Mouse (Mus musculus) lung, embryonic 14.5 days (tissue): ENCODE results near the gene Frmd8. TPM values are rescaled to one million over a fixed set of nuclear protein-coding genes. Genes with fewer than 3 reads are reported as not detected.
A peak's percentile ranks its signal among the peaks of the same experiment; 100 is the strongest.

Experiments
- ATAC-seq: fragments of 200-750 bp; cut with Nextera tagmentation; 2 replicates; pipeline ENCODE4 v1.8.0; 2017; ENCODE audit warnings: mild to moderate bottlenecking, moderate TSS enrichment, moderate library complexity; ENCODE audit not compliant: insufficient read depth
- DNase-seq: peaks from one replicate; pipeline ENCODE4 v3.0.0-alpha.2; 2015
- H3K27ac ChIP-seq: fragments of 300-500 bp; sonication (generic); 2 replicates; pipeline ENCODE4 v1.5.1; 2014; ENCODE audit warnings: low read depth, mild to moderate bottlenecking, moderate library complexity
- H3K27me3 ChIP-seq: fragments of 300-500 bp; sonication (generic); 2 replicates; pipeline ENCODE4 v1.6.1; 2014; ENCODE audit warnings: low read length, control low read depth; ENCODE audit not compliant: insufficient read depth
- H3K36me3 ChIP-seq: fragments of 300-500 bp; sonication (generic); 2 replicates; pipeline ENCODE4 v1.6.1; 2014; ENCODE audit warnings: control low read depth; ENCODE audit not compliant: insufficient read depth
- H3K4me1 ChIP-seq: fragments of 300-500 bp; sonication (generic); 2 replicates; pipeline ENCODE4 v1.6.1; 2014; ENCODE audit warnings: antibody characterized with exemption, control low read depth; ENCODE audit not compliant: insufficient read depth
- H3K4me2 ChIP-seq: fragments of 300-500 bp; sonication (generic); 2 replicates; pipeline ENCODE4 v1.6.1; 2014; ENCODE audit warnings: mild to moderate bottlenecking
- H3K4me3 ChIP-seq: fragments of 300-500 bp; sonication (generic); 2 replicates; pipeline ENCODE4 v1.5.1; 2014; ENCODE audit warnings: low read depth, low read length
- H3K9ac ChIP-seq: fragments of 300-500 bp; sonication (generic); 2 replicates; pipeline ENCODE4 v1.6.1; 2014
- H3K9me3 ChIP-seq: fragments of 300-500 bp; sonication (generic); 2 replicates; pipeline ENCODE4 v1.6.1; 2016; ENCODE audit warnings: low read depth, low read length, control low read depth
- CTCF ChIP-seq: IDR thresholded peaks from 2 replicates; pipeline ENCODE4 v1.5.1; 2016; ENCODE audit warnings: antibody characterized with exemption, low read depth
- WGBS: fragments of 180-500 bp; shearing (Covaris S2); extraction: QIAGEN DNeasy Blood & Tissue Kit; methylation state at CpG from one replicate; pipeline ENCODE4 v1.1.7; 2014; 5-methylcytosine and 5-hydroxymethylcytosine counted together
- polyA plus RNA-seq: library from polyadenylated mRNA; unstranded; fragments of >200 nt; fragmentation: Nextera tagmentation; extraction: Ambion mirVana; gene quantifications from 2 replicates; pipeline ENCODE4 v1.2.1, GENCODE M21; 2014

Frmd8 gene
- polyA plus RNA-seq, 1 experiment from 2014 or later, result 42.2 TPM

DNA sequence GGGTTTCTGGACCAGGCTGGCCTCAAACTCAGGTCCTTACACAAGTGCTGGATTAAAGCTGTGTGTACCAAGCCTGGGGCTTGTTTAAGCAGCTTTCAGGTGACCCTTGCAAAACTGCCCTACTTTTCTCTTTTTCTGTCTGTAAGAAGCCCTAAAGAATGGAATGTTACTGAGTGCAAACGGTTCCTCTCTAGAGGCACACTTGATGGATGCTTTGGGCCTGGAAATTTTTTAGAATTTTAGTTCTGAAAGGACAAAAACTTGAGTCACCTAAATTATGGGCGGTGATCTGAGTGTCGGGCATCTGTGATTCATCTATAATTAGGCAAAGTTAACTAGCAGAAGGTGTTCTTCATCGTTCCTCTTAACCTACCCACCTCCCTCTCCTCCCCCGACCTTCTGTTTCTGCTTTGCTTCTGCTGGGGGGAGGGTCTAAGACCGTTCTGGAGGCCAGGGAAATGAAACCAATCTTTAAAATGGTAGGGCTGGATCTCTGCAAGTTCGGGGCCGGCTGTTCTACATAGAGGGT is 70.6 kb downstream of the Frmd8 start:
- Histone ChIP-seq H3K9ac (peak overlapping the region; percentile 88), H3K9me3 (no peaks in the 10 kb centered on the region), H3K4me3 (0 out of 2 replicates have a peak overlapping the region, but pooled peaks have one; percentile 86), H3K36me3 (peaks cover 14% of the 10 kb centered on the region), H3K27ac (peak overlapping the region; percentile 99), H3K4me2 (peak overlapping the region; percentile 99), H3K27me3 (no peaks in the 10 kb centered on the region), H3K4me1 (peaks cover 37% of the 10 kb centered on the region)
- peak; percentile 44 for DNase-seq
- 31% methylated on average over 8 of the region's 8 CpGs for WGBS
- no peak for ATAC-seq
- no peak for TF ChIP-seq CTCF

DNA sequence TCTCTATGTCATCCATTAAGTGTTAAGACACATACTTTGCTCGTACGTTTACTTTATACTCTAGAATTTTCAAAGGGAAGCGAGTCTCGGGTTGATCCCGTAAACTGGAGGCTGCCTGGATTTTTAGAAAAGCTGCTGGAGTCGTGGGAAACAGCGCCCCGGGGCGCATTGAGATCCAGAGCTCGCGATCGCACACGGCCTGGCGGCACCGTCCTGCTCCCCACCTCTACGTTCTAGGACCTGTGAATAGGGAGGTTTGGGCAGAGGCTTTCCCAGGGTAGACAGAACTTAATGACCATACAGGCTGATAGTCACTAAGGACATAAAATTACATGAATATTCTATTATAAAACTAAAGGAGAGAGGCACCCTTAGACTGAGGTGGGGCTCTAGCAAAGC is 71.2 kb downstream of the Frmd8 start:
- ATAC-seq, result peak; percentile 3; the same call in 1 of the 2 replicates
- peak overlapping the region; percentile 88 for H3K9ac ChIP-seq
- peak overlapping the region; percentile 99 for H3K4me2 ChIP-seq
- TF ChIP-seq CTCF, result no peak
- peaks cover 18% of the 10 kb centered on the region for H3K36me3 ChIP-seq
- peak overlapping the region; percentile 99 for H3K27ac ChIP-seq
- H3K9me3 ChIP-seq, result no peaks in the 10 kb centered on the region
- under 1% methylated on average over 16 of the region's 16 CpGs for WGBS
- H3K4me1 ChIP-seq, result peaks cover 33% of the 10 kb centered on the region
- DNase-seq, result no peak
- no peaks in the 10 kb centered on the region for H3K27me3 ChIP-seq
- peak overlapping the region; percentile 86 for H3K4me3 ChIP-seq

DNA sequence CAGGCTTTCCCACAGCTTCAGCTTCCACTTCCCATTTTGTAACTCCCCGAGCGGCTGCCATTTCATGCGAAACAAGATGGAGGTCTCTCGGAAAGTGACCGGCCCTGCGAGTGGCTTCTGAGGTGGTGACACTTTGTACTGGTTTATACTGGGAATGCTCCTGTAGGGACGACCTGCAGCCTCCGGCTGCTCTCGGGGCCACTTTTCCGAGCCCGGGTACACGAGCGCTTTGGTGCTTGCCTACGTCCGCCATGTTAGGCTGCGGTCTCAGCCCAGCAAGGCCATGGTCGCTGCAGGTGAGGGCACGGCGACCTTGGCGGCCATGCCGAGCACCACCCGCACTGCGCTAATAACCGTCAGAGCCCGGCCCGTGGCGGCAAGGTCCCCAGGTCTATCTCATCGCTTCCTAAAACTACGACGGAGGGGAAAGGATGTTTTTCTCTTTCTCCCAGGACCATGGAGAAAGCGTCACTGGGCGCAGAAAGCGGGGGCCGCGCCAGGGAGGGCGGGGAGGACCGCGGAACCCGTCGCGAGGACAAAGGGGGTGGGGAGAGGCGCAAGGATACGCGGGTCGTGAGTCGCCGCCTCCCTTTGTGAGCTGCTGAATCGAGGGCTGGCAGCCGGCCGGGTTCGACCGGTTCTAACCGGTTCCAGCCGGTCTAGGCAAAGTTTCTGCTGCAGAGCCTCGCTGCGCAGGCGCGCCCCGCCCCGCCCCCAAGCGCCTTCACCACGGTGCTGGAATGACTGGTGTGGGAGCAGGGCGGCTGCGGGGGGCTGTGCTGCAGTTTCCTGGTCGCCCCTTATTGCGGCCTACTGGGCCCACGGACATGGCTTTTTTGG is 71.8 kb downstream of the Frmd8 start:
- Histone ChIP-seq H3K9ac (peak overlapping the region; percentile 88), H3K4me2 (peak overlapping the region; percentile 99), H3K36me3 (peaks cover 24% of the 10 kb centered on the region), H3K27me3 (no peaks in the 10 kb centered on the region), H3K27ac (peak overlapping the region; percentile 99), H3K4me1 (peaks cover 30% of the 10 kb centered on the region), H3K9me3 (no peaks in the 10 kb centered on the region), H3K4me3 (peak overlapping the region; percentile 86)
- peak; percentile 100 for DNase-seq
- WGBS, result under 1% methylated on average over 67 of the region's 67 CpGs
- no peak for TF ChIP-seq CTCF
- peak; percentile 96 for ATAC-seq

DNA sequence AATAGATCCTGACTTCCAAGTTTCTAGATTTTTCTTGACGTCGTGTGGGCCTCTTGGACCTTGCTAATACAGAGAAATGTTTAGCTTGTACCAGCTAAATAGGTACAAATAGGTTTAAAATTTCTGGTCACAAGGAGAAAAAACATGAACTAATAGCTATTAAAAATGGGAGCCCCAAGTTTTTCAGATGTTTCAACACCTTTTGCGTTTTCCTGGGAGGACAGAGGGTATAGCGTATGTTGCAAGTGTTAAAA is 72.4 kb downstream of the Frmd8 start:
- no peak for TF ChIP-seq CTCF
- WGBS, result 1% methylated on average over 4 of the region's 4 CpGs

DNA sequence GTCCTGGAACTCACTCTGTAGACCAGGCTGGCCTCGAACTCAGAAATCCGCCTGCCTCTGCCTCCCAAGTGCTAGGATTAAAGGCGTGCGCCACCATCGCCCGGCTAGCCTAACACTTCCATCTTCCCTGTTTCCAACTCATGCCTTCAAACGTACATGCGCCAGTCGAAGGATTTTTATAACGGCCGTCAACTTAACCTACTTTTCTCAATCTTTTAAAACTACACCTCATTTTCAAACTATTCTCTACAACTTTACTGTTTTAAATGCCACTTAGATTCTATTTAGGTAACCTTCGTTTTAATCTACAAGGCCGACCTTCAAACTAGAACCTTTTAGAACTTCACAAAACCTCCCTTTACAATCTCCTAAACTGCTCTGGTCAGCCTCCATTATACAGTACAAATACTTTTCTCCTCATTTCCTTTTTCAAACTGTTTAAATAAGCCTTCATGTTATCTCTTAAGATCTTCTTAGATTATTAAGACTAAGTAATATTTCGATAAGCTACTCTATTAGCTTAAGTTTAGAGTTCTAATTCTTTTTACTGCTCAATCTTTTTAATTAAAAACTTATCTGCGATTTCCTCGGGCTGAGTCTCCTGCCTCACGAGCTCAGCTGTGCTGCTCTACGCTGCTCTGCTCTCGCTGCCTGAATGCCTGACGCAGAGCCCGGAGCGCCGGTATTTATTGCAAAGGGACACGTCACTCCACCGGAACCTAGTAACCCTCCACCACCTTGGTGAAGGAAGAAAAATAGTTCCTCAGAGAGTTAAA is 72.9 kb downstream of the Frmd8 start:
- TF ChIP-seq CTCF, result no peak
- under 1% methylated on average over 25 of the region's 25 CpGs for WGBS
- peak; percentile 50; the same call in 1 of the 2 replicates for ATAC-seq

More for the DNA sequence above, 72.4 kb downstream of the Frmd8 start:
- peak overlapping the region; percentile 88 for H3K9ac ChIP-seq
- peaks cover 28% of the 10 kb centered on the region for H3K36me3 ChIP-seq
- peak overlapping the region; percentile 99 for H3K27ac ChIP-seq
- no peaks in the 10 kb centered on the region for H3K27me3 ChIP-seq
- peak overlapping the region; percentile 86 for H3K4me3 ChIP-seq
- peak overlapping the region; percentile 99 for H3K4me2 ChIP-seq
- no peaks in the 10 kb centered on the region for H3K9me3 ChIP-seq
- DNase-seq (no peak), ATAC-seq (no peak)
- H3K4me1 ChIP-seq, result peaks cover 30% of the 10 kb centered on the region

DNA sequence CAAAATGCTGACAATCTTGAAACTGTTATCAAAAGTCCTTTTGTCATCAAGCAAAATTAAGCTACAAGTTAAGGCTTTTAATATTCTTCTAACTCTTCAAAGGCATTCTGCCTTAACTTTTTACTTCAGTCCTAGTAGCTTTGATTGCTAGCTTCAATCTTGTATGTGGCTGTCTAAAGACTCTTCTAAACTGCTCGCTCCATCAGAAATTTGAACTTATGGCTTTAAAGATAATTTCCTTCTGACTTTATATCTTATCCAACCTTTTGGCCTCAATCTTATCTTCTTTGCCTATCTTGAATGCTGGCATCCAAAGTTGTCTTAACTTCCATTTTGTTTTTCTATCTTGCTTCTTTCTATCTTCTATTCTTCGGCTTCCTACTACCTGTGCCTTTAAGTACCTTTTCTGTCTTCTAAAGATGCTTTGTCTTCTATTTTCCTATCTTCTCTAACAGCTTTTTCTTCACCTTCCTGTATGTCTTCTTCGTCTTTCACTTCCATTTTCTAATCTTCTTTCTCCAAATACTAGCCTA is 73.6 kb downstream of the Frmd8 start:
- H3K36me3 ChIP-seq, result peaks cover 40% of the 10 kb centered on the region
- H3K4me1 ChIP-seq, result peaks cover 33% of the 10 kb centered on the region
- H3K27me3 ChIP-seq, result no peaks in the 10 kb centered on the region
- no peaks in the 10 kb centered on the region for H3K9me3 ChIP-seq
- DNase-seq, result peak; percentile 50
- no peak for ATAC-seq
- peak overlapping the region; percentile 88 for H3K9ac ChIP-seq
- H3K27ac ChIP-seq, result peak overlapping the region; percentile 99
- peak overlapping the region; percentile 99 for H3K4me2 ChIP-seq
- peak overlapping the region; percentile 86 for H3K4me3 ChIP-seq
- WGBS, result under 1% methylated on average over 3 of the region's 3 CpGs
- no peak for TF ChIP-seq CTCF

More for the DNA sequence above, 72.9 kb downstream of the Frmd8 start:
- H3K9me3 ChIP-seq, result no peaks in the 10 kb centered on the region
- H3K9ac ChIP-seq, result peak overlapping the region; percentile 88
- H3K4me2 ChIP-seq, result peak overlapping the region; percentile 99
- no peaks in the 10 kb centered on the region for H3K27me3 ChIP-seq
- peak overlapping the region; percentile 99 for H3K27ac ChIP-seq
- peaks cover 33% of the 10 kb centered on the region for H3K36me3 ChIP-seq
- peak overlapping the region; percentile 86 for H3K4me3 ChIP-seq
- peak; percentile 99 for DNase-seq
- peaks cover 33% of the 10 kb centered on the region for H3K4me1 ChIP-seq
